Comparison of ENCODE assay signal across 16 mouse cellular contexts in the genomic region with DNA sequence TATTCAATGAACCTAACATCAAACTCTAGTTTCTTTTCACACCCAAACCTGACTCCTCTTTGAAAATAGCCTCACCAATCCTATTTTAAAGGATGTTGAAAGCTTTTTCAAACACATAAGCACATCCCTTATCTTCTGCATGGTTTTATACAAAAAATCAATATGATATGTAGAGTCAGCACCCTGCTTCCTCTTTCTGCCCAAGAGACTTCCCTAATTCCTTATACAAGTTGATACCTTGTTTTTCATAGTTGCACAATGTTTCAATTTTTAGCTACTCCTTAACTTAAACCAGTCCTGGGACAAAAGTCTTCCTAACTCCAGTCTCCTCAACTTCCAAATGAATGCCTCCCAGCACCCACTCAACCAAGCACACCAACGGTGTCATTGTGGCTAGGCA.
DNase-seq lines count a peak whose midpoint lies in the region; ATAC-seq lines count a peak whose summit lies in the region.
"Had no signal": no experiment of that assay in that cellular context is flagged by ENCODE, and none has a peak within 500 bp of the region (broad histone marks: within the 10 kb centered on the region; RNA-seq: fewer than 3 reads in every experiment).

No protein-coding gene starts in this region.

- peak; percentile 77 for ATAC-seq in common myeloid progenitor, adult 5-6 weeks (replicated peaks; ENCODE audit: low read depth, poor library complexity, severe bottlenecking)
- peak; percentile 85 for ATAC-seq in granulocyte monocyte progenitor cell, adult 5-6 weeks (replicated peaks; ENCODE audit: poor library complexity, severe bottlenecking)
- peak; percentile 71 for ATAC-seq in megakaryocyte, adult 5-6 weeks (ENCODE audit: poor library complexity, severe bottlenecking)
- no peak for ATAC-seq in hindbrain, embryonic 13.5 days (ENCODE audit: low FRiP score)
- ATAC-seq: forebrain, embryonic 13.5 days; forebrain, embryonic 15.5 days had no signal

- no peak overlapping the region for H3K4me2 ChIP-seq in hindbrain, embryonic 13.5 days
- H3K4me2 ChIP-seq: embryonic facial prominence, embryonic 12.5 days; forebrain, embryonic 13.5 days; forebrain, embryonic 15.5 days had no signal

- H3K9me3 ChIP-seq in hindbrain, embryonic 13.5 days: no peaks in the 10 kb centered on the region
- H3K9me3 ChIP-seq: embryonic facial prominence, embryonic 10.5 days; embryonic facial prominence, embryonic 12.5 days; forebrain, embryonic 13.5 days; forebrain, embryonic 15.5 days had no signal

- no peak for DNase-seq in lung, postnatal 10 days
- no peak for DNase-seq in kidney, adult 18-20 months
- DNase-seq: adrenal gland, adult 2 months; adrenal gland, postnatal 10 days; adrenal gland, postnatal 25 days; cerebellum, adult 11 months; cerebellum, adult 9-11 months; cerebellum, postnatal 14 days had no signal

- H3K36me3 ChIP-seq in hindbrain, embryonic 13.5 days: no peaks in the 10 kb centered on the region
- H3K36me3 ChIP-seq: embryonic facial prominence, embryonic 10.5 days; embryonic facial prominence, embryonic 12.5 days; forebrain, embryonic 15.5 days had no signal

- H3K4me3 ChIP-seq in hindbrain, embryonic 13.5 days: no peak overlapping the region
- H3K4me3 ChIP-seq: embryonic facial prominence, embryonic 10.5 days; embryonic facial prominence, embryonic 12.5 days; forebrain, embryonic 13.5 days; forebrain, embryonic 15.5 days had no signal

- no peak overlapping the region for H3K27ac ChIP-seq in hindbrain, embryonic 13.5 days
- H3K27ac ChIP-seq: embryonic facial prominence, embryonic 10.5 days; embryonic facial prominence, embryonic 12.5 days; forebrain, embryonic 13.5 days; forebrain, embryonic 15.5 days had no signal

- WGBS in hindbrain, embryonic 13.5 days: 89% methylated on average over 1 of the region's 1 CpGs

- no peak overlapping the region for H3K9ac ChIP-seq in hindbrain, embryonic 13.5 days
- H3K9ac ChIP-seq: embryonic facial prominence, embryonic 12.5 days; forebrain, embryonic 13.5 days; forebrain, embryonic 15.5 days had no signal

- peaks cover 7% of the 10 kb centered on the region; the same call in 1 of the 2 replicates for H3K27me3 ChIP-seq in hindbrain, embryonic 13.5 days
- H3K27me3 ChIP-seq: embryonic facial prominence, embryonic 12.5 days had no signal

- H3K4me1 ChIP-seq in hindbrain, embryonic 13.5 days (replicated peaks): peaks cover 21% of the 10 kb centered on the region
